Mouse (Mus musculus): ENCODE measurements at regions not wholly inside any gene's neighbourhood (a gene's known extent, or its start where the extent isn't known, plus 50 kb on each side); places are given as distances from the start of the nearest gene placed in this dataset.
A peak's percentile ranks its signal among the peaks of the same experiment; 100 is the strongest.

DNA sequence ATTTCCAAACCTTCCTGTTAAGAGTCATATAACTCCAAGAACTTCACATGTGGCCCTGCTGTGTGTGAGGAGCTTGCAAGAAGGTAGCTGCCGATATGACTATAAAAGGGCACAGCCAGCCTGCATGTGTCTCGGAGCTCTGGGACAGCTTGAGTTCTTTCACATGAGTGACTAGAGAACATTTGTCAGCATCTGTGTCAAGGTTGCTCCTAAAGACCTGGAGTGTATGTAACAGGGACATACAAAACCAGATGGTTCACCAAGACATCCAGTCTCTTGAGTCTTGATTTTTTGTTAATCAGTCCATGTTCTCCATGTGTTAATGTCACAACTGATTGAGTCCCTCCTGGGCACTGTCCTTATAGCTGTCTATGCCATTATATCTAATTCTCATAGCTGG is 126.2 kb upstream of the Pcsk2 start:
- ATAC-seq (ENCODE audit: insufficient number of reproducible peaks, low FRiP score, low TSS enrichment): 0 out of 2 replicates have a peak, but pooled peaks have one; percentile 15

- no peak for ATAC-seq (ENCODE audit: insufficient number of reproducible peaks, low FRiP score, low TSS enrichment)
Measured at GRCm38 (mm10) chr2:143450680-143451079, 95.3 kb upstream of the Pcsk2 start.

- no peak for ATAC-seq (ENCODE audit: insufficient number of reproducible peaks, low FRiP score, low TSS enrichment)
Measured at GRCm38 (mm10) chr2:143451256-143451655, 94.7 kb upstream of the Pcsk2 start.

- ATAC-seq (ENCODE audit: insufficient number of reproducible peaks, low FRiP score, low TSS enrichment): no peak
Measured at GRCm38 (mm10) chr2:143451661-143452060, 94.3 kb upstream of the Pcsk2 start.

GRCm38 (mm10) chr2:143467936-143468335 is 78.0 kb upstream of the Pcsk2 start:
- no peak for ATAC-seq (ENCODE audit: insufficient number of reproducible peaks, low FRiP score, low TSS enrichment)

DNA sequence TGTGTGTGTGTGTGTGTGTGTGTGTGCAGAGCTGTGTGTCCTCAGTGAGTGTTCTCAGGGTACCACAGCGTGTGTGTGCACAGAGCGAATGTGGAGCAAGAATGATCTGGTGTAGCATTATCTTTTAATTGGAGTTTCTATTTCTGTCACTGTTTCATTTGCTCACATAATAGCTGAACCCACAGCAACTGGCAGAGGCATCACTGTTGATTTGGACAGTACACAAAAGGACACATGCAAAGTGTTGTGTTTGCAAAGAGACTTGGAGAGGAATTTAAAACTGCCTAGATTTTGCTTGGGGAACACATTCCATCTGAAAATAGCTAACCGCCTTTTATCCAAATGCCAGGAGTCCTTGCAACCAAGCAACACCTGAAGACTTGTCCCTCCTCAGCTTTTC is 74.6 kb upstream of the Pcsk2 start:
- no peak for ATAC-seq (ENCODE audit: insufficient number of reproducible peaks, low FRiP score, low TSS enrichment)

GRCm38 (mm10) chr2:143490830-143491229 is 55.1 kb upstream of the Pcsk2 start:
- no peak for ATAC-seq (ENCODE audit: insufficient number of reproducible peaks, low FRiP score, low TSS enrichment)
